Mouse (Mus musculus): ENCODE measurements at regions not wholly inside any gene's neighbourhood (a gene's known extent, or its start where the extent isn't known, plus 50 kb on each side); places are given as distances from the start of the nearest gene placed in this dataset.

DNA sequence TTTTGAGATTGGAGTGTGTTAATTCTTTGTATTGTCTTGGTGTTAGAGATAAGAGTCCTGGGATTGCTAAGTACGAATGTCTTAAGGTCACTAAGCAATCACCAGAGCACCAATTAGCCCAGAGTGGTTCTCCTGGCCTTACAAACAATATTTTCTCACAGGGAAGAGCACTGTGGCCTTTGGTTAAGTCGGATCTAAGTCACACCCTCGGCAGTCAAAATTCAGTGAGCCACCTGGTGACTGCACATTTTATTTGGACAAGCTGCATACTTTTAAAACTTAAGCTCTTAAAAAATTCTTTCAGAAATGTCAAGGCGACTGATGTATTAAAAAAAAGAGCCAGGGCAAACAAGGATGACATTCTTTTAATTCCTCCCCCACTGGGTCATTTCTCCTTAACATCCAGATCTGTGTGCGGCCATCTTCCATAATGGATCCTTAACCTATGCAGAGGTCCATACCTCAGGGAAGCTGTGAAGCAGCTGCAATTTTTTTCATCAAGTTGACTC is 60.9 kb upstream of the Foxa2 start:
- ATAC-seq (ENCODE audit: poor library complexity, severe bottlenecking), result no peak

DNA sequence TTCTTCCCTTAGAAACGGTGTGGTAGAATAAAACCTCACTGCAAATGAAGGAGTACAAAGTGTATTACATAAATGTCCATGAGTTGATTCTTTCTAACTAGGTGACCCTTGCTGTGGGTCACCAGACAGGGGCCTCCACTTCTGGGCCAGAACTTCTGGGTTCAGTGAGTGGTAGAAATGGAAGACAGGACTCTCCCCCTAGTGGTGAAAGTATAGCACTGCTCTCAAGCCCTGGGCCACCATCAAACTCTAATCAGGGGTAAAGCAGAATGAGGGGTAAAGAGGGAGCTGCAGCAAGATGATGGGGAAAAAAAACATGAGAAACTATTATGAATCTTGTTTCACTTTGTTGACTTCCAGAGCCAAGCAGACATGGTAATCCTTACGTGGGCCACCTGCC is 63.4 kb upstream of the Foxa2 start:
- ATAC-seq (ENCODE audit: poor library complexity, severe bottlenecking), result peak; percentile 71

DNA sequence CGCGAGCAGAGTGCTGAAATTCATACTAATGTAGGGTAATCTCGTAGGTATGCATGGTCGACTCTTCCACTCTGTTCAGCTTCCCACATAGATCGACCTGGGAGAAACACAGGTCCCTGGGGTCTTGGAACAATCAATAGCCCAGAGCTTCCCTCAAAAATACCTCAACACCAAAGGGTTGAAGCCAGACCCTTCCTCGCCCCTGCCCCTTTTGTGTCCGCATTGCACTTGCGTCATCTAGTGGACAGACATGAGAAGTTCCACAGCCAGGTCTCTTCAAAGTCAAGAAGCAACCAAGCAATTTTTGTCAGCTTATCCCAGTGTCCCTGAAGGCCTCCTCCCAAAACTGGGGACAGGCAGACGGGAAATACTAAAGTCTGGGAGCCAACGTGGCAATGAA is 65.1 kb upstream of the Foxa2 start:
- no peak for ATAC-seq (ENCODE audit: poor library complexity, severe bottlenecking)

DNA sequence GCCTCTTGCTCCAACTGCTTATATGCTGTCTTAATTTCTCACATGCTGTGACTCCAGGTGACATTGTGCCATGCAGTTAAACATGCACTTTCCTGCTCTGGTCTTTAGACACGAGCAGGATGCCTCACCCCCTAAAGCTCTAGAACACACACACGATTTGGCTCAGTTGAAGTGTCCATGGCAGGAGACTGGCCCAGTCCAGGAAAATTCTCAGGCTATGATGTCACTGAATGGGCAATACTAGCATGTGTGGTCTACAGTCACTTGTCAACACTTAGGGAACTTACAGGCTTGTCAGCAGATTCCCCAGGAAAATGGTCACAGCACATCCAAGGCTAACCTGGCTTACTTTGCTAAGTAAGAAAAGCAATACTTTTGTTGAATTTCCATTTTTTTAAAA is 66.4 kb upstream of the Foxa2 start:
- no peak for ATAC-seq (ENCODE audit: poor library complexity, severe bottlenecking)

DNA sequence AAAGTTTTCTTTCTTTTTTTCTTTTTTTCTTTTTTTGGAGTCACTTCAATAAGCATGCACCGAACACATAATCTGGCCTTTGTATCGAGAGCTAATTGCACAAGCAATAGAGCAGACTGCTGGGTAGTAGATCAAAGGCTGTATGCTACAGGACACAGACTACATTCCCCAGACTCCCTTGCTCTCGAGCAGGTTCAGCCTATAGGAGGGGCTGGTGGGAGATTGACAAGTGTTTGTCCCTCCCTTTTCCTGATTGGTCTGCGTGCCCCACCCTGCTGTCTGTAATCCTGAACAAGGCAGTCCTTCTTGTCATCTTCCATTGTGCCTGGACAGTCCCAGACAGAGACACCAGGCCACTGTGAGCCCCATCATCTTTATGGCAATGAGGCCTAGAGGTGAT is 67.8 kb upstream of the Foxa2 start:
- ATAC-seq (ENCODE audit: poor library complexity, severe bottlenecking), result 0 out of 2 replicates have a peak, but pooled peaks have one; percentile 32

DNA sequence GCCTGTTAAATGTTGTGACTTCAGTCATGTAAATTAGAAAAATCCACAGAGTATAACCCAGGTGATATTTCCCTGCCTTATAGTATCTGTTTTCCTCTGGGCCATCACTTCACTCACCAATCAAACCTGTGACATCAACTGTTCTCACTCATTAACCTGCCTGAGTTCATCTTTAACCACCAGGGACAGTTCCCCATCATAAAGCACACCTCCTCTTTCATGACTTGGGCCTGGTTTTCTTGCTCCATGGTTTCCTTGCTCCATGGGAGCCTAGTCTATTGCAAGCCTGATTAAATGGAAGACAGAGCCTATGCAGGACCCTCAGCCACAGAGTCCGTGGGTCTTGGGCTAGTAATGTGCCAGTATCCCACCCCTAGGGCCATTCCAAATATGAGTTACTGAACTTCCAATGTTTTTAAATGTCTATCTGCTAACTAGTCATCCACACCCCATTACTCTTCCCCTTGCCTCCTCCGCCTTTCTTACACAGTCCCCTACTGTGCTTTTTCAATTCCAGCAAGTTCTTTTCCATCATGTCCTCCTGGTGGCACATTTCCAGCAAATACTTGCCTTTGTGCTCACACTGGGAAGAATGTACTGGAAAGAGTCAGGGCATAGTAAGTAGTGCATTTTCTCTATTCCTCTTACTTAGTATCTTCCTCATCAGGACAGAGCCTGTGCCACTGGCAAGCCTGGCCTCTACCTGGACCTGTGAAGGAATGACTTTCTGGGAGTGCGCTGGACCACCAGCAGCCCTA is 69.4 kb upstream of the Foxa2 start:
- no peak for ATAC-seq (ENCODE audit: poor library complexity, severe bottlenecking)

DNA sequence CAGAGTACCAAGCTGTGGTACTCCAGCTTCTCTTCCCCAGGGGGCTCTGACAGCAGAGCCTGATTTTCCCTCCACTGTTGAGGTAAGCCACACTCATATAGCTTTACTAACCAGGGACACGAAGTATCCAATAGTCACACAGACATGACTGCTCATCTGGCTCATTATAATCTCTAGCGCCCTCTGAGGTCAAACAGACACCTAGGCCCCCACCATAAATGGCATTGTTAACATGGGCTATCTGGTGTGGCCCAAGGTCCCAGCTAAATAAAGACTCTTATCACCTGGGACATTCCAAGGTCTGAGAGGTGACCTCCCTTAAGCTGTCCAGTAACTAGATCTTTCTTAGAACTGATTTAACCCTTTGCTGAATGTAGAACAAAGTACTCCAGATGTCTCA is 70.7 kb upstream of the Foxa2 start:
- no peak for ATAC-seq (ENCODE audit: poor library complexity, severe bottlenecking)

DNA sequence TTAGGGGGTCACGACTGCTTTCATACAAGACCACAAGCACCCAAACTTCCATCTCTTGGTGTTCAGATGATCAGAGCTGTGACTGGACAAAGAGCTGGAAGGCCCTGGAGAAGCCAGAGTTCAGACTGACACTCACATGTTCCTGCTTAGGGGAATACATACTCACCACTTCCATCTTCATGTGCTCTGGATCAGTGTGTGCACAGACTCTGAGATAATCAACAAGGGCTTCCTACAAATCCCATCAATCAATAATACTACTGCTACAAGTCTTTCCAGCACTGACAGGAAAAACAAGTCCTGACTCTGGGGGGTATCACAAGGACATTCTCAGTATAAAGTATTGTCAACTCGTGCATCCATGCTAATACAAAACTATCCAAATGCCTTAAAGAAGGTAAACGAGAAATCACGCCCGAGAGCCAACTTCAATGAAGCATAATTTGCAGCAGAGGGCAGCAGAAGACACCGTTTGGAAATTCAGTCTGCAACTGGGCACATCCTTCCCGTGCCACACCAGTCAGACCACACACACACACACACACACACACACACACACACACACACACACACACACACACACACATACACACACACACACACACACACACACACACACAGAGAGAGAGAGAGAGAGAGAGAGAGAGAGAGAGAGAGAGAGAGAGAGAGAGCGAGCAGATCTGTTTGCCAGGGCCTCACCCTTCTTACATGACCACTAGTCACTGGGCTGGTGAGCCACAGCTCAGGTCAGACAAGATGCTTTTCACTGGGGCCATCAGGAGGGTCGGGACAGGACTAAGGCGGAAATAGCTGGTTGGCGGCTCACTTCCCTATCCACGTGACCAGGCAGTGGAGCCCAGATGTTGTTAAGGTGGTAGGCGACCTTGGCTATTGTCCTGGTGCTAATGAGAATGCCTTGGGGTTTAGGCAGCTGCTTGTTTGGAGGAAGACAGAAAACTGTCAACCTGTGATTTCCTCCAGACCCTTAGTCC is 75.4 kb upstream of the Foxa2 start:
- ATAC-seq (ENCODE audit: poor library complexity, severe bottlenecking), result peak; percentile 53; the same call in 1 of the 2 replicates

DNA sequence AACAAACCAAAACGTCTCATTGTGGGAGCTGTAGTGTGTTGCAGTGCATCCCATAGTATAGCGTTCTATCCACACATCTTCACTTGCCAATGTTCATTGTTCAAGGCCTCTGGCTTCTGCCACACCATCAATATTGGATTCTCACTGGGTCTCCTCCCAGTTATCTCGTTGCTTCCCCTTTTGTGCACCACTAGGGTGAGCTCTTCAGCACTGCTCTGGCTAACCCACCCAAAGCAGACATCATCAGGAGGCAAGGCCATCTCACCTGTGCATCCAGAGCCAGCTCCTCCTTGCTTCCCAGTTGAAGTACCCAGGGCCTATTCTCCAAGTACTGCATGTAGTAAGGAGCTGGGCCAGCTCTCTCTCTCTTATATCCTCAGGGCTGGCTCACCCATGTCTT is 77.0 kb upstream of the Foxa2 start:
- ATAC-seq (ENCODE audit: poor library complexity, severe bottlenecking), result peak; percentile 33; the same call in 1 of the 2 replicates

DNA sequence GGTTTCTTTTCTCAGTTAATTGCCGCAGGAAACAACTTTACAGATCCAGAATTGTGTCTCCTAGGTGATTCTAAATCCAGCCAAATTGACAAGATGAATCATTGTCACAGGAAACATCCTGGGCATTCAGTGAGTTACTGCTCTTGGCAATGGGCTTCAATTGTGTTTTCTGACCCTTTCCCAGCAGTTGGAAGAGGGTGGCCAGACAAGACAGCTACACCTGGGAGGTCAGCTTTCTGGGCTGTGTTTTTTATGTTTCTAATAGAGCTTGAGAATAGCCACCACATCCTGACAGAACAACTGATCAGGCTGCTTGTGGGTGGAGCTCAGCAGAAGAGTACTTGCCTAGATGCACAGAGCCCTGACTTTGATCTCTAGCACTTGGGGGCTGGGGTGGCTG is 87.0 kb upstream of the Foxa2 start:
- ATAC-seq (ENCODE audit: poor library complexity, severe bottlenecking), result no peak

DNA sequence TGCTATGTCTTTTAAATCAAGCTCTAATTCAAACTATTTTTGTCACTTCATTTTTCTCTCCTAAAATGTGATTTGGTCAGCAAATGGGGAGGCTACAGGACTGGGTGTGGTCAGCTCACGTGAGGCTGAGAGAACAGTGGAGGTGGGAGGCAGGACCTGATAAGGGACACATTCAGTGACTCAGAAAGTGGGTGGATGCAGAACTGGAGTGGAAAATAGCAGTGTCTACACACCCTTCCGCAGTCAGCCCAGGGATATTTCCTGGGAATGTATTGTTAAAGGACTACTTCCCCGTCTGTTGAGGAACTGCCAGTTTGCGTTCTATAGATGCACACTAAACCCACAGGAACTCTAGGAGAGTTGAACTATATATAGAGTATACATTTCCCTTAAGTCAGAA is 95.2 kb upstream of the Foxa2 start:
- no peak for ATAC-seq (ENCODE audit: poor library complexity, severe bottlenecking)

DNA sequence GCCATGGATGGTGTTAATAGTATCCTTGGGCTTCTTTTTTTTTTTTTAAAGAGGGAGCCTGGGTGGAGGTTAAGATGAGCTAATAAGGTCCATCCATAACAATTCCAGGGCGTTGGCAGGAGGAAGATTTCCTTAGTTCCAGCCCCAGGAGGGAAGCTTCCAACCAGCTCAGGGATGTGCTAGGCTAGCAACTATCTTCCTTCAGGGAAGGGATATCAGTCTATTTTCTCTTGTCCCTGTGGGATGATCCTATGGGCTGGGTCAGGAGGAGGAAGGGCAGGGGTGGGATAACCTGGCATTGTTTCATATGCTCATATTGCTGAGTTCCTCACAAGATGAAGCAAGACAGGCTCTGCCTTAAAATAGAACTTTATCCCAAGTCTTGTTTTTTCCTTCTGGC is 98.0 kb upstream of the Foxa2 start:
- ATAC-seq (ENCODE audit: poor library complexity, severe bottlenecking), result no peak

DNA sequence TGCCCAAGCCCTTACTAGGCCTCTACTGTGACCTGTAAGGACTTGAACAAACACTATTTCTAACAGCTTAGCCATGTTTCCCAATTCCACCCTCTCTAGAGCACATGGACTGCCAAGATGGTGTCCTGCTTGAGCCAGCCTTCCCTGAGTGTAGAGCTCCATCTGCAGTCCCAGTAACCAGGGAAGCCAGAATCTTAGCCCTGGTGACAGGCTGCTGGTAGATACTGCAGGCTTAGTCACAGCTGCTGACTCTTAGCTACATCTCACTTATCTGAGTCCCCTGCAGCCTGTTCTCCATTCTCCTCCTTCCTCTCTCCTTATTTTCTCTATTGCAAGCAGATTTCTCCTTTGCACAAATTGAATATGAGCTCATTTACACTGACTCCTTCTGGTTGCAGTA is 101.5 kb upstream of the Foxa2 start:
- ATAC-seq (ENCODE audit: poor library complexity, severe bottlenecking), result no peak

DNA sequence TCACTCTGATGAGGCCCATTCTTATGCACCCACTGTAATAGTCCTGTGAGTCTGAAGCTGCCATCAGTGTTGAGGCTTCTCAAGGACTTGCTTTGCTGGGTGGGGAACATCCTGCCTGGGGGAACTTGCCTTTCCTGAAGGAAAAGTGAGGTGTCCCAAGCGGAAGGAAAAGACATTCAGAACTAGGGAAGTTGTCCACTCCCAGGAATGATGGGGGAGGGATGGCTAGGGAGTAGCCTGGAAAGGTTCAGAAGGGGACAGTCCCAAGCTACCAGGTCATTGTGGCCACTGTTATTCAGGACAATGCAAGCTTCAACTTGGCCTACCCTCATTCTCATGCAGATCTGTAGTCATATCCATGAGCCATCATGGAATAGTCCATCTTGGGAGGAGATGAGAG is 102.7 kb upstream of the Foxa2 start:
- ATAC-seq (ENCODE audit: poor library complexity, severe bottlenecking), result no peak

DNA sequence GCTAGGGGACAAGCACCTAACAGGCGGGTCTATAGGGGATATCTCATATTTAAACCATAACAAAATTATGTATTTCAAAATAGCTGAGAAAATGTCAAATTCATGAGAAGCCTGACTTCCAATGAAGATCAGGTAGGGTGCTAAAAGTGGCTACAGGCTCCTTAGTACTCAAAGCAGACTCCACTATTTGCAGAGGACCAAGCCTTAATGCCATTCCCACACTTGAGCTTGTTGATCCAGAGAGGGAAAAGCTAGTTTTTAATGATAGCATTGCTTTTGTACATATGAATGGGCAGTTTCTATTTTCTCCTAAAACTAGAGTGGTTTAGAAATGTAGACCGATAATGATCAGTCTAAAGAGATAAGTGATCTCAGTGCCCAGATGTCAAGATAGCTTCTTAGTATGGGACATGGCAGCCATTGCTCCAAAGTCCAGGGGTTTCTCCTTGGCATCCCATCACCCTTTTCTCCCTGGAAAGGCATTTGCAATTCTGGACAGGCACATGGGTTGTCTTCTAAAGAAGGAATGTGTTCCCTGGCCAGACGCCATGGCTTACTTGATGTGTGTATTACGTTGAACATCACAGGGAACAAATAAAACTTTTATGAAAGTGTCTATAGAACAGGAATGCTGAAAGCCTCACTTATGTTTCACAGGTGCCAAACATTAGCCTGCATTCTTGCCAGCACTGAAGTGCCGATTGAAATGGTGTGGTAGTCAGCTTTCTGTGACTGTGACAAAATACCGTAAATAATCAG is 106.9 kb upstream of the Foxa2 start:
- ATAC-seq (ENCODE audit: poor library complexity, severe bottlenecking), result no peak

DNA sequence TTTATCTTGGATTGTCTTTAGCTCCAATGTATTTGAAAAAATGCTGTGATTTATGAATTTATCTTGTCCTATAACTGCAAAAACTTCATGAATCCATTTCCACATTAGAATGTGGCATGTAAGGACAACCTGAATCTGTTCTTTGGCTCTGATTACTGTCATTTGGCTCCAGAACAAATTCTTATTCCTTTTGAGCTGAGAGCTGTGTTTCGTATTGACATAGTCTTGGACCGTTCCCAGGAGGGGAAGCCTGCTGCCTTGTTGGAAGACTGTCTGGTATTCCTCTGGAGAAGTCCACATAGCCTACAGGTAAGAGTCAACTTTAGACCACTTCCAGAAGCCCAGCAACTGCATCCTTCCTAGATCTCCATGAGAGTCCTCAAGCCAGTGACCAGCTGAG is 109.4 kb upstream of the Foxa2 start:
- no peak for ATAC-seq (ENCODE audit: poor library complexity, severe bottlenecking)

DNA sequence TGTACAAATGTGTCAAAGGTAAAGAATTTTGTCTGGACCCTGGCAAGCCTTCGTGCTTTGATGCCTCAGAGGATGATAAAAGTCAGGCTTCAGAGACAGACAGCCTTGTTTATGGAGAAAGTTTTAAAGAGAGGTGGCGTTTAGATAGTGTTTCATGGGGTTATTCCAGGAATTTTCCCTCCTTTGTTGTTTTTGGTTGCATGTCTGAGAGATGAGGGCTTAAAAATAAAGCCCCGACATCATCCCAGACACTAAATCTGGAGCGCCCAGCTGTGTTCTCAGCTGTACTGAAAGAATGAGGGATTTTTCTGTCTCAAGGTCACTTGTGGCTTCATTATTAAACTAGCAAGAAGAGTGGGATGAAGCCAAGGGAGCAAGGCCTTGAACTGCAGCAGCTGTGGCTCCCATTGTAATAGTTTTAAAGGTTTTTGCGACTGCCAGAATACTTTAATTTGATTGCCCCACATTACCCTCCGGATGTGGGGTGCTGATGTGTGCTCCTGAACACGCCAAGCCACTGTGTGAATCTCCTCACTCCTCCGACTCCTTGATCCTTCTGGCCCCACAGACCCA is 112.3 kb upstream of the Foxa2 start:
- no peak for ATAC-seq (ENCODE audit: poor library complexity, severe bottlenecking)

DNA sequence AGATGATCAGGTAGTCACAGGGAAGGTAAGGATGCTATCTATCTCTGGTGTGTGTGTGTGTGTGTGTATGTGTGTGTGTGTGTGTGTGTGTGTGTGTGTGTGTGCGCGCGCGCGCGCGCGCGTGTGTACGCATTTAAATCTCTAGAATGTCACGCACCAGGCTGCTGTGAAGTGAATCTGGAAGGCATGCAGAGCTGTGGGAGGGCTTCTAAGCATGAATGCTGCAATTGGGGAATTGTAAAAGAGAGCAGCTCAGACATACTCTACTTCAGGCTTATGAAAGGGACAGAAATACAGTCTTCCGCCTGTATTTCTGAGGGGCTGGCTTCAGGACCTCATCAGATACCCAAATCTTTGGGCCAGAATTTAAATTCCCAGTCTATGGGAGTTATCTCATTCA is 114.2 kb upstream of the Foxa2 start:
- no peak for ATAC-seq (ENCODE audit: poor library complexity, severe bottlenecking)

DNA sequence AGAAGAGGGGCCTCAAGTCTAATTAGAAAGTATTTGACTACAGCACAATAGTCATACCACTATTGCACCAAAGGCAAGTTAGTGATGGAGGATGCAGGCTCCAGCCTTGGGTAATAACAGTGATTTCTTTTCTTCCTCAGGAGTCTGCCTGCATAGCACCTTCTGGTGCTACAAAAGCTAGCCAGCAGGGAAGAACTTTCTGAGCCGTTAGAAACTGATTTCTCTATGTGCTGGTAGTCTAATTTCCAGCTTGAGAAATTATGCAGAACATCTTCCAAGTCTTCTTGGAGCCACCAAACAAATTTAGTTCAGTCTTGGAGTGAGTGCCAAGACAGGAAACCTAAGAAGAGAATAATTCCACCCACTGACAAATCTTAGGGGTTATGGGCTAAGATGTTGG is 115.2 kb upstream of the Foxa2 start:
- ATAC-seq (ENCODE audit: poor library complexity, severe bottlenecking), result no peak

DNA sequence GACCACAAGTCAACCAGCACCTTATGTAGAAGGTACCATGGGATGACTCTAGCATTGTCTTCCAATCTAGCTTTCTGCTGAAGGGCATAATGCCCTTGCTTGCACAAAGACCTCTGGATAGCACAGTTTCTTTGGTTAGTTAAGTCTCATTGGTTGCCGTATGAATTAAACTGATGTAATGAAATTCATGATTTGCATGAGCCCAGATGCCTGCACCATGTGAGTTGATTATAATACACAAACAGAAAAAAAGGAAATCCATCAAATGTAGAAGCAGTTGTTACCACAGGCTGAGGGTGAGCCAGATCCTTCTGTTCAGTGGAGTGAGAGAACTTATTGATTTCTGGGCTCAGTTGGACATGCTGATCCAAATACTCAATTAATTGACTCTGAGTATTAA is 115.8 kb upstream of the Foxa2 start:
- no peak for ATAC-seq (ENCODE audit: poor library complexity, severe bottlenecking)

DNA sequence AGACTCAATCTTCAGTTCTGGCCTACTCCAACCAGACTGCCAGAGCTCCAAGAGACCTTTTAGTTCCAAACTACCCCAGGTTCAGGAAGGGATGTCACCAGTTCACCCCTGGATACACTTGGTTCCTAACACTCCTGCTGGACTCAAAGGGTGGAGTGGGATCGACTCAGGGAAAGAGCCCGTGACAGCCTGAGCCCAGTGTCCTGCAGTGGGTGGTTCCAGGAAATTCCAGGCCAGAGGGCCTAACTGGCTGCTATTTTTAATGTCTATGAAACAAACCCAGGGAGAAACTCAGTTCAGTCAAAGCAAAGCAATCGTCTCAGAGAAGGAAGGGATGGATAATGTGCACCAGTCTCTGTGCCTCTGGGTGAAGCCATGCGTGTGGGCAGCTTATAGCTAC is 124.3 kb upstream of the Foxa2 start:
- ATAC-seq (ENCODE audit: poor library complexity, severe bottlenecking), result no peak

Data from megakaryocyte, adult 5-6 weeks (primary cell).